Mouse (Mus musculus) naive thymus-derived CD4-positive, alpha-beta T cell, adult 5 months (primary cell): ENCODE data around the gene Ccs. TPM values are rescaled to one million over a fixed set of nuclear protein-coding genes. Genes with fewer than 3 reads are reported as not detected.

ENCODE experiments used
- polyA plus RNA-seq: library from polyadenylated mRNA; unstranded; fragments of 100-300 nt; shearing (Covaris generic); gene quantifications from one replicate; pipeline ENCODE4 v1.2.1, GENCODE M21; 2017

Gene Ccs
- polyA plus RNA-seq, result 71.3 TPM

DNA sequence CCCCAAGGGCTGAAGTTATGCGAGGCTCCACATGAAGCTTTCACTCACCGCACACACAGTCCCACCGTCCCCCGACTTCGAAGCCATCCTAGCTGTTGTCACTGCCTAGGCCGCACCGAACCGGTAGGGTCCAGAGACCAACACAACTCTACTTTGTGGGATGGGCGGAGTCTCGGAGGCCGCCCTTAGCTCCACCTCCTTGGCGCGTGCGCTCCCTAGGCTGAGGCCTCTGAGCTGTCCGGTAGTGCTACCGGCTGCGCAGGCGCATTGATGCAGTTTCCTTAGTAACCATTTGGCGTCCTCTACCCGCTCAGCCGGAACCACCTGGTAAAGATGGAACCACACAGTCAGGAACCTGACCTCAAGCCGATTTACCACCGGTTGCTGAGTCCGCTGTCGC lies at the start of gene Ccs, which contains the start of gene Ccdc87:
Gene Ccs, minus strand, starts transcription at position 184 of the 400 bp plus-strand sequence.
Gene Ccdc87, plus strand, starts transcription at position 218 of the 400 bp plus-strand sequence.

GRCm38 (mm10) chr19:4878405-4879323 lies 39.5 kb upstream of the Ccs start, which contains the start of gene Zdhhc24:
Gene Zdhhc24, plus strand, starts transcription at chr19:4878668.

DNA sequence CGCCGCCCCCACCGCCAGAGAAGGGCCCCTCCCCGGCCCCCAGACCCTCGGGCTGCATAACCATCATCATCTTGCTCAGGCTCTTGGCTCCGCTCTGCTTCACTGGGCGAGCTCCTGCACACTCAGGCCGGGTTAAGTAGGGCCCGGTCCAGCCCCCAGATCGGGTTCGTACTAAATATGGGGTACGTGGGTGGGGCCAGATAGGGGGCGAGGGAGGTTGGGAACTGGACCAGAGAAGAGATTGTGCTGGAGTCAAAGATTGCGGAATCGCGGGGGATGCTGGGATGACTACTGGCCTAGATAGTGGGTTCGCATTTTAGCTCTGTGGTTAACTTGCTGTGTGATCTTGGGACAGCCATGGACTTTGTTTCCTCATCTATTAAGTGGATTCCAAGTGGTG lies 38.7 kb upstream of the Ccs start, which contains the start of gene Actn3:
Gene Actn3, minus strand, starts transcription at position 125 of the 400 bp plus-strand sequence.

DNA sequence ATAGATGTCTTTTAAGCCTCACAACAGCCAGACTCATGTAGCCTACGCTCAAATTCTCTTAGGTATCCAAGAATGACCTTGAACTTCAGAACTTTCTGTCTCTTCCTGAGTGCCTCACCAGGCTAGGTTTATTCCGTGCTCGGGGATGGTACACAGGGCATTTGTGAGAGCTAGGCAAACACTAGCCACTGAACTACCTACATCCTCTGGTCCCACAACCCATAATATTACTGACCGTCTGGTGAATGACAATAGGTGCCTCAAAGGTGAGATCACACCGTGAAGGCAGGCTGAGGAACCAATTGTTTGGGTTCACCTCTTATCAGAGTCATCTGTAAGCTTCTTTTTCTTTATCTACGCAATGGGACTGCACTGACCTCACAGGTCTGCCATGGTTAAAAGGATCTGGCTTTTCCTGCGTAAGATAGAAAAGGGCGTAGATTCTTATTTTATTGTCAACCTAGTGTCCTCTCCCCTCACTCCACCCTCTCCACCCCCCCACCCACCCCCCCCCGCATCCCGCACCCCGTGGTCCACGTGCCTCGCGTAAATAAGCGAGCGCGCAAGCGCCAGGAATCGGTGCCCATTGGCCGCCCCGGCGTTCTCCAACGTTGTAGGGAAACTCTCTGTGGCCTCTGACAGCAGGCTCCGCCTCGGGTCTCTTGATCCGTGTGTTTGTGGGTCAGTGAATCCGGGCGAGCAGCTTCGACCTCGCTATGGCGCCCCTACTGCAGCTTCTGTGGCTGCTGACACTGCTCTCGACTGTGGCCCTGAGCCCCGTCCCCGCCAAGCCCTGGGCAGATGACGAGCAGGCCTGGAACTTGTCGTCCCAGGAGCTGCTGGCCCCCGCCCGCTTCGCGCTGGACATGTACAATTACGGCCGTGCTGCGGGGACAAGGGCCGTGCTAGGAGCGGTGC lies 15.7 kb upstream of the Ccs start, which contains the start of gene Ctsf:
Gene Ctsf, plus strand, starts transcription at position 579 of the 918 bp plus-strand sequence.

DNA sequence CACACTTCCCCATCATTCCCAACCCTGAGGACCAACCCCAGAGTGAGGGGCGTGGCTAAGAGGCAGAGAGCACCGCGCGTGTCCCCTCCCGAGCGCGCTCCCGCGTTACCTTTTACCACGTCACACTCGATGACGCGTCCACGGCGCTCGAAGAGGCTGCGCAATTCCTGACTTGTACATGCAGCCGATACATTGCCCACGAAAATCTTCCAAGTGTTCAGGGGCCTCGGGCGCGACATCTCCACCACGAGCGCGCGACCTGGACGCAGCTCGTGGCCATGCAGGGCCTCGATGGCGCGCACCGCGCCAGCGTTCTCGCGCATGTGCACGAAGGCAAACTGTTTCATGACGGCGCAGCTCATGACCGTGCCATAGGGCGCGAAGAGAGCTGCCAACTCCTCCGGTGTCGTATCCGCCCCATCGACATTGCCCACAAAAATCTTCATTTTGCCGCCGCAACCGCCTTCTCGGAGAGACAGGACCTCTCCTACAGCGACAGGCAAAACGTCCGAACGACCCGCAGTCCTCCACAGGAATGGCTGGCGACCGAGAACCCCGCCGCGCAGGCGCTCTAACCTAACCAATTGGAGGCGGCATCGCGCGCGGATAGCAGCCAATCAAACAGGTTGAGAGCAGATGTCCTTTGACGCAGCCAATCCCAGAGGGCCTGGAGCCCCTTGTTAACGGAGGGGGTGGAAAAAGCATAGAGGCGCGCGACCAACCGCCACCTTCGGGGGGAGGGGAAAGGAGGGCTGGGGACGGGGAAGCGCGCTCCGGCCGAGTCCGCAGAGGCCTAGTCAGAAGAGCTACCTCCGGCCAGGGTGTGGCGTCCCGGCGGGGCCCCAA lies 27.8 kb downstream of the Ccs start, which contains the start of the genes Gm21992 and Rbm14:
Gene Gm21992, minus strand, starts transcription at position 550 of the 846 bp plus-strand sequence.
Gene Rbm14, minus strand, starts transcription at position 572 of the 846 bp plus-strand sequence.

DNA sequence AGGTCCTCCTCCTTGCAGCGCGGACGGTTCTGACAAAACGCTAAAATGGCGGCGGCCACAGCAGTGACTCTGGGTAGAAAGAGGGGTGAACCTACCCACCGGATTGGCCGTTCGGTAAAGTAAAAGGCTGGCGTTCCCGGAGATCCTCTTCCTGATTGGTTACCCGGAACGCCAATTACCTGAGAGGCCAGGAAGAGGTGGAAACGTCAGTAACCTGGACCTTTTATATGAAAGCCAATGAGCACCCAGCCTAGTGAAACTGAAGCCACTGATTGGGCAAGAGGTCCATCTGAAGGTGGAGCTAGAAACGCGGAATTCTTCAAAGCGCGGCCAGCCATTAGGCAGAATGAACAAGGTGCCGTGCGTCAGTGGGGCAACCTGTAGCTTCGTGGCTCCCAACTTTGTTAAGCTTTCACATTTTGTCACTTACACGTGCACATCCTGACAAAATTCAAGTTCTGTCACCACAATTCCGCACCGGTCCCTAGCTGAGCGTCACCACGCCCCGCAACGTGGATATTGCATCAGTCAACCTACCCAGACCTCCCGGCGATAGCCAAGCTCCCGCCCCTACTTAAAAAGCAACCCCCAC lies 45.2 kb downstream of the Ccs start, which contains the start of gene Rbm4:
Gene Rbm4, minus strand, starts transcription at position 71 of the 592 bp plus-strand sequence.

Other genes with a start within 250 kb of the Ccs start
- gene Lrfn4, start 223.7 kb downstream of the Ccs start, polyA plus RNA-seq, result not detected
- 105 TPM for gene Rce1, start 213.7 kb downstream of the Ccs start, polyA plus RNA-seq
- not detected for gene Gm960, start 140.7 kb downstream of the Ccs start, polyA plus RNA-seq
- 0.21 TPM for gene Sptbn2, start 128.2 kb downstream of the Ccs start, polyA plus RNA-seq
- gene Rbm4b, start 82.8 kb downstream of the Ccs start, polyA plus RNA-seq, result 75.2 TPM
- 47.7 TPM for gene Rbm4, start 45.4 kb downstream of the Ccs start, polyA plus RNA-seq
- 28.1 TPM for gene Gm21992, start 27.7 kb downstream of the Ccs start, polyA plus RNA-seq
- gene Rbm14, start 27.7 kb downstream of the Ccs start, polyA plus RNA-seq, result 102 TPM
- gene Ccdc87, start within 50 bp of the Ccs start, polyA plus RNA-seq, result not detected
- gene Ctsf, start 15.8 kb upstream of the Ccs start, polyA plus RNA-seq, result 13.9 TPM
- not detected for gene Actn3, start 38.6 kb upstream of the Ccs start, polyA plus RNA-seq
- gene Zdhhc24, start 39.3 kb upstream of the Ccs start, polyA plus RNA-seq, result 4.3 TPM
- 0.37 TPM for gene Bbs1, start 67.3 kb upstream of the Ccs start, polyA plus RNA-seq
- 59.0 TPM for gene Dpp3, start 89.0 kb upstream of the Ccs start, polyA plus RNA-seq
- gene Peli3, start 103.8 kb upstream of the Ccs start, polyA plus RNA-seq, result 1.4 TPM
- 46.3 TPM for gene Mrpl11, start 122.8 kb upstream of the Ccs start, polyA plus RNA-seq
- gene Npas4, start 151.0 kb upstream of the Ccs start, polyA plus RNA-seq, result not detected
- gene Slc29a2, start 184.5 kb upstream of the Ccs start, polyA plus RNA-seq, result 1.3 TPM
- gene B4gat1, start 199.5 kb upstream of the Ccs start, polyA plus RNA-seq, result 3.6 TPM
- 1.8 TPM for gene AC124502.3, start 199.6 kb upstream of the Ccs start, polyA plus RNA-seq
- 82.7 TPM for gene Brms1, start 202.0 kb upstream of the Ccs start, polyA plus RNA-seq
- gene Rin1, start 211.1 kb upstream of the Ccs start, polyA plus RNA-seq, result 0.70 TPM
- not detected for gene Cd248, start 228.7 kb upstream of the Ccs start, polyA plus RNA-seq
- gene Tmem151a, start 246.2 kb upstream of the Ccs start, polyA plus RNA-seq, result not detected
- gene Yif1a, start 249.2 kb upstream of the Ccs start, polyA plus RNA-seq, result 34.0 TPM